Mouse (Mus musculus) cortical plate, adult 2 months (tissue): Measurements from ENCODE around the gene Gm16253. TPM values are rescaled to one million over a fixed set of nuclear protein-coding genes. Genes with fewer than 3 reads are reported as not detected.

Experiments
- H3K27ac ChIP-seq: fragments of 200-500 bp; 2 replicates; pipeline ENCODE4 v1.5.1; 2012; ENCODE audit warnings: low read length, control low read depth, inconsistent platforms; ENCODE audit not compliant: insufficient read depth
- H3K4me1 ChIP-seq: fragments of 200-500 bp; 2 replicates; pipeline ENCODE4 v1.6.1; 2011; ENCODE audit warnings: low read length; ENCODE audit not compliant: control insufficient read depth, insufficient read depth
- H3K4me3 ChIP-seq: fragments of 200-500 bp; 2 replicates; pipeline ENCODE4 v1.5.1; 2011; ENCODE audit warnings: mild to moderate bottlenecking, low read length, control low read depth; ENCODE audit not compliant: insufficient read depth
- CTCF ChIP-seq: fragments of 200-500 bp; IDR thresholded peaks from 2 replicates; pipeline ENCODE4 v1.5.1; 2011; ENCODE audit warnings: mild to moderate bottlenecking, control low read depth, low read length; ENCODE audit not compliant: insufficient read depth; ENCODE audit errors: extremely low read depth
- POLR2A ChIP-seq: fragments of 200-500 bp; IDR thresholded peaks from 2 replicates; pipeline ENCODE4 v1.6.1; 2011; ENCODE audit warnings: mild to moderate bottlenecking, low read length, control low read depth; ENCODE audit not compliant: insufficient read depth; ENCODE audit errors: extremely low read depth
- polyA plus RNA-seq: library from polyadenylated mRNA; depleted of rRNA; stranded (reverse); fragments of >200 nt; gene quantifications from 2 replicates; pipeline ENCODE4 v1.2.3, GENCODE M21; 2012

Gm16253 gene
- polyA plus RNA-seq, 1 experiment = not detected

GRCm38 (mm10) chr3:96570643-96571042 lies 6.1 kb upstream of the Gm16253 start:
- TF ChIP-seq POLR2A (no peak), CTCF (no peak)
- H3K4me3 ChIP-seq = no peak overlapping the region
- H3K27ac ChIP-seq = no peak overlapping the region
- H3K4me1 ChIP-seq = no peaks in the 10 kb centered on the region

- no peak overlapping the region for H3K4me3 ChIP-seq
- H3K27ac ChIP-seq = no peak overlapping the region
- TF ChIP-seq CTCF (no peak), POLR2A (no peak)
- no peaks in the 10 kb centered on the region for H3K4me1 ChIP-seq
These were observed 5.4 kb upstream of the Gm16253 start for GRCm38 (mm10) chr3:96571336-96571735.

GRCm38 (mm10) chr3:96571896-96572698 lies 4.7 kb upstream of the Gm16253 start:
- H3K27ac ChIP-seq = no peak overlapping the region
- no peak overlapping the region for H3K4me3 ChIP-seq
- no peak for TF ChIP-seq POLR2A
- TF ChIP-seq CTCF = no peak
- peaks cover under 1% of the 10 kb centered on the region for H3K4me1 ChIP-seq

GRCm38 (mm10) chr3:96573611-96574511 lies 2.9 kb upstream of the Gm16253 start:
- H3K27ac ChIP-seq = no peak overlapping the region
- H3K4me1 ChIP-seq = peaks cover 5% of the 10 kb centered on the region
- H3K4me3 ChIP-seq = no peak overlapping the region
- TF ChIP-seq POLR2A (no peak), CTCF (no peak)

- TF ChIP-seq CTCF (no peak), POLR2A (no peak)
- Histone ChIP-seq H3K4me1 (peaks cover 6% of the 10 kb centered on the region), H3K27ac (no peak overlapping the region), H3K4me3 (no peak overlapping the region)
These were observed 1.4 kb upstream of the Gm16253 start for GRCm38 (mm10) chr3:96575272-96575984.

- no peak overlapping the region for H3K4me3 ChIP-seq
These were observed 652 bp upstream of the Gm16253 start for GRCm38 (mm10) chr3:96576005-96576658.

GRCm38 (mm10) chr3:96577566-96577965 lies 782 bp downstream of the Gm16253 start:
- peaks cover 6% of the 10 kb centered on the region for H3K4me1 ChIP-seq
- TF ChIP-seq CTCF (no peak), POLR2A (no peak)
- peak overlapping the region; percentile 90 for H3K27ac ChIP-seq

More at GRCm38 (mm10) chr3:96576005-96576658, 652 bp upstream of the Gm16253 start:
- Histone ChIP-seq H3K4me1 (peaks cover 6% of the 10 kb centered on the region), H3K27ac (peak overlapping the region; percentile 44)
- no peak for TF ChIP-seq POLR2A

GRCm38 (mm10) chr3:96578561-96579238 lies 1.9 kb downstream of the Gm16253 start:
- Histone ChIP-seq H3K4me1 (peaks cover 6% of the 10 kb centered on the region), H3K27ac (0 out of 2 replicates have a peak overlapping the region, but pooled peaks have one; percentile 22), H3K4me3 (no peak overlapping the region)
- TF ChIP-seq CTCF = no peak
- TF ChIP-seq POLR2A = no peak

More at GRCm38 (mm10) chr3:96577566-96577965, 782 bp downstream of the Gm16253 start:
- no peak overlapping the region for H3K4me3 ChIP-seq
